Mouse (Mus musculus): ENCODE data around the gene Ap4b1. TPM values are rescaled to one million over a fixed set of nuclear protein-coding genes. Genes with fewer than 3 reads are reported as not detected.

Ap4b1 gene
- polyA plus RNA-seq (2014; fragmentation: Nextera tagmentation; extraction: Ambion mirVana): 22.8 and 25.6 TPM in 2 replicates

DNA sequence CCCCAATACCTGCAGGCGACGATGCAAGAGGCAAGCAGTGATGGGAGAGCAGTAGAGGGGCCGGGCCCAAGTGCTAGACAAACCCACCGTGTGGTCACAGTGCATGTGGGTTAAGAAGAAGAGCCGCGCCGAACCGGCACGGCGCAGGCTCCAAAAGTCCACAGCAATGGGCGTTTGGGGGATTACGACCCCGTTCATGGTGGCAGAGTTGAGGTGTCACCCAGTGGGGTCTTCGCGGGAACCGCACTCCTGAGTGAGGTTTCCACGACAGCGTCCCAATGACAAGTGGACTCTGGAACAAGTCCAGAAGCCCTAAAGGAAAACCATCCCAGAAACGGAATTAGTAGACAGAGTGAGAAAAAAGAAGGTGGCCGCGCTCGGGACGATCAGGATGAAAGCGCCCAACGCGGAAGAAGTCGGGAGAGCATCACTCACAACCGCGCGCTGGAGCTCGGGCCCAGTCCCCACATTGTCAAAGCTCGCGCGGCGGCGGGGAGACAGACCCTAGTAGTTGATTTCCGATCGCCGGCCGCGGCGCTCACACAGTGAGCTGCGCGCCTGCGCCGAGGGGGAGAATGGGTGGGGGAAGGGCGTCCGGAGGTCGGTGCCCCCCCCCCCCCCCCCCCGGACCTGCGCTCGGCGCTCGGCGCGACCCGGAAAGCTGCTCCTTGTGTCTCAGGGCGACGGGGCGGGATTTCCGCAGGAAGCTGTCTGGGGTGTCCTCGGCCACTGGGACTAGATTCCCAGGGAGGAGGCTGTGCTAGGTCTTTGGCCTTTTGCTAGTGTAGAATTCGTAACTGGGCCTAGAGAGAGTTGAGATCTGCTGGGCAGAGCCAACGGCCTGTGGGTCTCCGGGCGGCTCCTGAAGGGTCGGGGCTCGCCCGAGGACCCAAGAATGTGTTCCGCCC is at the start of gene Ap4b1, which contains the start of the genes Dclre1b and Gm43064:
TSS of gene Ap4b1 (plus strand) at position 630 of the 908 bp plus-strand sequence.
TSS of gene Dclre1b (minus strand) at position 554 of the 908 bp plus-strand sequence.
TSS of gene Gm43064 (plus strand) at position 683 of the 908 bp plus-strand sequence.
- Histone ChIP-seq H3K27me3 (ENCODE audit: control insufficient read depth, insufficient read depth, low read length) (no peaks in the 10 kb centered on the region), H3K9ac (ENCODE audit: low read length) (peak within 1 kb of the TSS; percentile 94), H3K36me3 (ENCODE audit: control insufficient read depth, insufficient read depth, low read length) (peaks cover 4% of the 10 kb centered on the region; the same call in 1 of the 2 replicates), H3K9me3 (ENCODE audit: control insufficient read depth, low read length) (no peaks in the 10 kb centered on the region), H3K4me2 (peak within 1 kb of the TSS; percentile 65), H3K27ac (ENCODE audit: low read depth, low read length) (peak within 1 kb of the TSS; percentile 83), H3K4me3 (ENCODE audit: low read depth, low read length) (peak within 1 kb of the TSS; percentile 57), H3K4me1 (ENCODE audit: control insufficient read depth, insufficient read depth, low read length) (no peaks in the 10 kb centered on the region)
- ATAC-seq (ENCODE audit: low FRiP score) (peak; percentile 98), DNase-seq (ENCODE audit: low spot score, missing footprints) (peak; percentile 99)
- under 1% methylated on average over 63 of the region's 70 CpGs for WGBS

- no peak overlapping the region for H3K4me2 ChIP-seq
Measured at GRCm38 (mm10) chr3:103766789-103767188, 42.5 kb upstream of the Ap4b1 start.

DNA sequence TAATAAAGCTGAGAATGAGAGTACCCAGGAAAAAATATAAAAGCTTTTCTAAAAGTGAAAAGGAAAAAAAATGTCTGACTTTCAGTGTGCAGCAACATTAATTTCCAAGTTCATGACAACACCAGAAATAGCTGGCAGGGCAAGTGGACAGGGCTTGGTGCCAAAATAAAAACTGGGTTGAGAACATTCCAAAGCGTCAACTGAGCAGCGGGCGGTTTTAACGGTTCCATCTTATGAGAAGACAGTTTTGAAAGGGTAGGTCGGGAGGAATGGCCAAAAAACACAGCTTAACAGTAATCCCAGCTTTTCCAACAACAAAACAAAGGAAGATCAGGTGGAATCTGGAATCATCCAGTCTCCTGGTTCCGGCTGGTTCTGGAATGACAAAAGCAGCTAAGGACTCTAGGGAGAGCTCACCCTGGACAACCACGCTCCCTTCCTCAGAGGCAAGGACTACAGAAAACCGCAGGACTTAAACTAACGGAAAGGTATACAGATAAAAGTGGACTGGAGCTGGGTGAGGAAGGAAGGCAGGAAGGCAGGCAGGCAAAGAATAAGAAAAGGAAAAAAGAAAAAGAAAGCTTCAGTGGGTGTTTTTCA is 37.7 kb upstream of the Ap4b1 start:
- Histone ChIP-seq H3K9me3 (ENCODE audit: control insufficient read depth, low read length) (no peaks in the 10 kb centered on the region), H3K9ac (ENCODE audit: low read length) (no peak overlapping the region), H3K36me3 (ENCODE audit: control insufficient read depth, insufficient read depth, low read length) (peaks cover 2% of the 10 kb centered on the region; the same call in 1 of the 2 replicates), H3K4me1 (ENCODE audit: control insufficient read depth, insufficient read depth, low read length) (no peaks in the 10 kb centered on the region), H3K27me3 (ENCODE audit: control insufficient read depth, insufficient read depth, low read length) (no peaks in the 10 kb centered on the region), H3K4me3 (ENCODE audit: low read depth, low read length) (no peak overlapping the region), H3K4me2 (no peak overlapping the region), H3K27ac (ENCODE audit: low read depth, low read length) (no peak overlapping the region)
- ATAC-seq (ENCODE audit: low FRiP score) (no peak), DNase-seq (ENCODE audit: low spot score, missing footprints) (no peak)
- WGBS: 83% methylated on average over 9 of the region's 9 CpGs

More at GRCm38 (mm10) chr3:103766789-103767188, 42.5 kb upstream of the Ap4b1 start:
- no peak overlapping the region for H3K4me3 ChIP-seq (ENCODE audit: low read depth, low read length)
- H3K4me1 ChIP-seq (ENCODE audit: control insufficient read depth, insufficient read depth, low read length): no peaks in the 10 kb centered on the region
- DNase-seq (ENCODE audit: low spot score, missing footprints) (no peak), ATAC-seq (ENCODE audit: low FRiP score) (no peak)
- H3K27me3 ChIP-seq (ENCODE audit: control insufficient read depth, insufficient read depth, low read length): no peaks in the 10 kb centered on the region
- H3K9me3 ChIP-seq (ENCODE audit: control insufficient read depth, low read length): no peaks in the 10 kb centered on the region
- H3K36me3 ChIP-seq (ENCODE audit: control insufficient read depth, insufficient read depth, low read length): peaks cover 2% of the 10 kb centered on the region; the same call in 1 of the 2 replicates
- WGBS: 75% methylated on average over 3 of the region's 3 CpGs
- no peak overlapping the region for H3K9ac ChIP-seq (ENCODE audit: low read length)
- H3K27ac ChIP-seq (ENCODE audit: low read depth, low read length): no peak overlapping the region

DNA sequence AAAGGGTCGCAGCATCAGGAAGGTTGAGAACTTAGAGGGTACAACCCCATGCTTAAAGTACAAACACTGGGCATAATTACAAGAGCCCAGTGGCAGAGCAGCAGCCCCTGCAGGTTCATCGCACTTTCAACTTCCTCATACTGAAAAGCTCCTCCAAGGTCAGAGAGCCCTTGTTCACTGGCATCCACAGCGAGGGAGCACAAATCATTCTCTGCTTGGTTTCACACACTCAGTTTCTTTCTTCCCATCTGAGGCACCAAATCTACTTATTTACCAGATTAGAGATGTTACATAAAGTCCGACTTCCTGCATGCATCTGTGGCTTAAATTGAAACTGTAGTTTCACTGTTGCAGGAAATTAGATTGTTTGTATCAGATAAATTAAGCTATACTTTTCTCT is 36.5 kb upstream of the Ap4b1 start:
- Histone ChIP-seq H3K4me3 (ENCODE audit: low read depth, low read length) (no peak overlapping the region), H3K36me3 (ENCODE audit: control insufficient read depth, insufficient read depth, low read length) (peaks cover 3% of the 10 kb centered on the region; the same call in 1 of the 2 replicates), H3K9me3 (ENCODE audit: control insufficient read depth, low read length) (no peaks in the 10 kb centered on the region), H3K27ac (ENCODE audit: low read depth, low read length) (no peak overlapping the region), H3K27me3 (ENCODE audit: control insufficient read depth, insufficient read depth, low read length) (no peaks in the 10 kb centered on the region), H3K4me1 (ENCODE audit: control insufficient read depth, insufficient read depth, low read length) (no peaks in the 10 kb centered on the region), H3K9ac (ENCODE audit: low read length) (no peak overlapping the region), H3K4me2 (no peak overlapping the region)
- DNase-seq (ENCODE audit: low spot score, missing footprints) (no peak), ATAC-seq (ENCODE audit: low FRiP score) (no peak)
- WGBS: 83% methylated on average over 4 of the region's 4 CpGs

- no peak overlapping the region for H3K4me2 ChIP-seq
- no peak overlapping the region for H3K27ac ChIP-seq (ENCODE audit: low read depth, low read length)
- DNase-seq (ENCODE audit: low spot score, missing footprints) (no peak), ATAC-seq (ENCODE audit: low FRiP score) (no peak)
- peaks cover 2% of the 10 kb centered on the region; the same call in 1 of the 2 replicates for H3K36me3 ChIP-seq (ENCODE audit: control insufficient read depth, insufficient read depth, low read length)
- H3K27me3 ChIP-seq (ENCODE audit: control insufficient read depth, insufficient read depth, low read length): no peaks in the 10 kb centered on the region
- H3K4me1 ChIP-seq (ENCODE audit: control insufficient read depth, insufficient read depth, low read length): no peaks in the 10 kb centered on the region
- H3K9me3 ChIP-seq (ENCODE audit: control insufficient read depth, low read length): no peaks in the 10 kb centered on the region
- no peak overlapping the region for H3K9ac ChIP-seq (ENCODE audit: low read length)
- WGBS: 80% methylated on average over 3 of the region's 3 CpGs
- H3K4me3 ChIP-seq (ENCODE audit: low read depth, low read length): no peak overlapping the region
Measured at GRCm38 (mm10) chr3:103773508-103773907, 35.8 kb upstream of the Ap4b1 start.

DNA sequence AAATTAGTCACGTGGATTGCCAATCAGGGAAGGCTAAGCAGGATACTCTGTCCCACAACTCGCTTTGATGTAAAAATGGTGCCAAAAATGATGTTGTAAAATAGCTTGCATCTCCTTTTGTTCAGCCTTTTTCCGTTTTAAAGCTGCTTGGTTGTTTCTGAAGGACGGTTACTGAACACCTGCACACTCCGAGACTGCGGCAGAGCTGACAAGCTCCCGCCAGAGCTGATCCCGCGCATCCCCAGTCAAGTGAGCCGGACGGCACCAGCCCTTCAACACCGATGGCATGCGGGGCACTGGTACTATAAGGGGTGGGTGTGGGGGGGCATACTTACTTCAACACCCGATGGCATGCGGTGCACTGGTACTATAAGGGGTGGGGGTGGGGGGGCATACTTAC is 35.3 kb upstream of the Ap4b1 start:
- H3K27ac ChIP-seq (ENCODE audit: low read depth, low read length): no peak overlapping the region
- WGBS: 90% methylated on average over 15 of the region's 15 CpGs

DNA sequence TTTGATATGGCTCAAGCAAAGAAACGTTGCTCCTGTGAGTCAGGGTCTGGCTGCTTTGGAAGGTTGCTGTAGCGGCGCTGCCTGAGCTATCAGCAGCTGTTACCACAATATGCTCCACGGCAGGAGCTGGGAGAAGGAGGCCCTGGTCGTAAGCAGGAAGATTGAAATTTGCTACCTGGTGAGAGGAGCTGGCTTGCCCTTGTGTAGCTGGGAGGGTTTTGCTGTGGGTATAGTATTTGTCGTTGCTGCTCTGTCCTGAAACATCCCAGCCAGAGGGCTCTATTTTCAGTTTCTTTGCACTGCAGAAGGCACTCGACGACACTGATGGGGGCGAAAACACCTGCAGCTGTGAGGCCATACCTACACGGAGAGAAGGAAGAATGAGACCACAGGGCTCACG is 31.4 kb upstream of the Ap4b1 start:
- ATAC-seq (ENCODE audit: low FRiP score) (no peak), DNase-seq (ENCODE audit: low spot score, missing footprints) (no peak)
- no peak overlapping the region for H3K27ac ChIP-seq (ENCODE audit: low read depth, low read length)
- 91% methylated on average over 11 of the region's 11 CpGs for WGBS
- H3K4me2 ChIP-seq: no peak overlapping the region
- H3K9me3 ChIP-seq (ENCODE audit: control insufficient read depth, low read length): no peaks in the 10 kb centered on the region
- peaks cover 2% of the 10 kb centered on the region; the same call in 1 of the 2 replicates for H3K36me3 ChIP-seq (ENCODE audit: control insufficient read depth, insufficient read depth, low read length)
- H3K4me1 ChIP-seq (ENCODE audit: control insufficient read depth, insufficient read depth, low read length): no peaks in the 10 kb centered on the region
- H3K9ac ChIP-seq (ENCODE audit: low read length): no peak overlapping the region
- no peak overlapping the region for H3K4me3 ChIP-seq (ENCODE audit: low read depth, low read length)
- no peaks in the 10 kb centered on the region for H3K27me3 ChIP-seq (ENCODE audit: control insufficient read depth, insufficient read depth, low read length)

More for the DNA sequence above, 35.3 kb upstream of the Ap4b1 start:
- H3K9ac ChIP-seq (ENCODE audit: low read length): no peak overlapping the region
- no peak overlapping the region for H3K4me3 ChIP-seq (ENCODE audit: low read depth, low read length)
- H3K4me2 ChIP-seq: no peak overlapping the region
- ATAC-seq (ENCODE audit: low FRiP score) (no peak), DNase-seq (ENCODE audit: low spot score, missing footprints) (no peak)
- H3K9me3 ChIP-seq (ENCODE audit: control insufficient read depth, low read length): no peaks in the 10 kb centered on the region
- H3K4me1 ChIP-seq (ENCODE audit: control insufficient read depth, insufficient read depth, low read length): no peaks in the 10 kb centered on the region
- H3K36me3 ChIP-seq (ENCODE audit: control insufficient read depth, insufficient read depth, low read length): peaks cover 2% of the 10 kb centered on the region; the same call in 1 of the 2 replicates
- H3K27me3 ChIP-seq (ENCODE audit: control insufficient read depth, insufficient read depth, low read length): no peaks in the 10 kb centered on the region

GRCm38 (mm10) chr3:103778660-103779059 is 30.7 kb upstream of the Ap4b1 start:
- Histone ChIP-seq H3K4me1 (ENCODE audit: control insufficient read depth, insufficient read depth, low read length) (no peaks in the 10 kb centered on the region), H3K9me3 (ENCODE audit: control insufficient read depth, low read length) (no peaks in the 10 kb centered on the region), H3K4me2 (no peak overlapping the region), H3K4me3 (ENCODE audit: low read depth, low read length) (no peak overlapping the region), H3K27me3 (ENCODE audit: control insufficient read depth, insufficient read depth, low read length) (no peaks in the 10 kb centered on the region), H3K27ac (ENCODE audit: low read depth, low read length) (no peak overlapping the region), H3K36me3 (ENCODE audit: control insufficient read depth, insufficient read depth, low read length) (peaks cover 2% of the 10 kb centered on the region; the same call in 1 of the 2 replicates), H3K9ac (ENCODE audit: low read length) (no peak overlapping the region)
- DNase-seq (ENCODE audit: low spot score, missing footprints) (no peak), ATAC-seq (ENCODE audit: low FRiP score) (no peak)
- 88% methylated on average over 6 of the region's 6 CpGs for WGBS

- ATAC-seq (ENCODE audit: low FRiP score) (no peak), DNase-seq (ENCODE audit: low spot score, missing footprints) (no peak)
- H3K36me3 ChIP-seq (ENCODE audit: control insufficient read depth, insufficient read depth, low read length): peaks cover 2% of the 10 kb centered on the region; the same call in 1 of the 2 replicates
- H3K9ac ChIP-seq (ENCODE audit: low read length): no peak overlapping the region
- no peak overlapping the region for H3K4me3 ChIP-seq (ENCODE audit: low read depth, low read length)
- H3K4me2 ChIP-seq: no peak overlapping the region
- 86% methylated on average over 7 of the region's 7 CpGs for WGBS
- H3K9me3 ChIP-seq (ENCODE audit: control insufficient read depth, low read length): no peaks in the 10 kb centered on the region
- H3K4me1 ChIP-seq (ENCODE audit: control insufficient read depth, insufficient read depth, low read length): no peaks in the 10 kb centered on the region
- no peak overlapping the region for H3K27ac ChIP-seq (ENCODE audit: low read depth, low read length)
- H3K27me3 ChIP-seq (ENCODE audit: control insufficient read depth, insufficient read depth, low read length): no peaks in the 10 kb centered on the region
Measured at GRCm38 (mm10) chr3:103779183-103779582, 30.1 kb upstream of the Ap4b1 start.
